ENCODE assay signal across 8 mouse cellular contexts in the genomic region with DNA sequence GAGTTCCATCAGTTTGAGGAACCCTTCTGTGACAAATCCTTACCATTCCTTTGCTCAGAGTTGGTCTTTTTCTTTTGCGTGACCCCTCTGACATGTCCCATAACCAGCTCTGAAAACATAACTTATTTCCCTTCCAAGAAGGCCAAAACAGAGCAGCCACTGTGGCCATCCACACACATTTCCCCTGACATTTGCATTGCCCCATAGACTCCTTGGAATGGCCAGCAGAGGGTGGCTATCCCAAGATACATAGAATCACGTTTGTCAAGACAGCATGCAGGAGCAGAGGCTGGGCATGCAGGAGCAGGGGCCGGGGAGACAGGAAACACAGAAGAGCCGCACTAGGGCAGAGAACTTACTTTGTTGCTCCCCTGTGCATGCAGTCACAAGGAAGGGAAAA.
DNase-seq lines count a peak whose midpoint lies in the region; ATAC-seq and TF ChIP-seq lines count a peak whose summit lies in the region.
"Had no signal": no experiment of that assay in that cellular context is flagged by ENCODE, and none has a peak within 500 bp of the region (broad histone marks: within the 10 kb centered on the region; RNA-seq: fewer than 3 reads in every experiment).

No protein-coding gene starts in this region.

- 55% methylated on average over 4 of the region's 4 CpGs for WGBS in hindbrain, embryonic 12.5 days
- 71% methylated on average over 4 of the region's 4 CpGs for WGBS in hindbrain, embryonic 14.5 days
- 73% methylated on average over 4 of the region's 4 CpGs for WGBS in intestine, postnatal 0 days

- no peak overlapping the region for H3K9ac ChIP-seq in hindbrain, embryonic 12.5 days
- no peak overlapping the region for H3K9ac ChIP-seq in hindbrain, embryonic 14.5 days
- no peak overlapping the region for H3K9ac ChIP-seq in intestine, postnatal 0 days (ENCODE audit: low read depth, low read length)

- H3K4me2 ChIP-seq in hindbrain, embryonic 12.5 days (replicated peaks): no peak overlapping the region
- H3K4me2 ChIP-seq in hindbrain, embryonic 14.5 days (replicated peaks): no peak overlapping the region
- H3K4me2 ChIP-seq in intestine, postnatal 0 days (replicated peaks; ENCODE audit: low read depth): no peak overlapping the region

- ATAC-seq in hindbrain, embryonic 12.5 days (ENCODE audit: low FRiP score): no peak
- no peak for ATAC-seq in hindbrain, embryonic 14.5 days (ENCODE audit: low FRiP score)
- no peak for ATAC-seq in intestine, postnatal 0 days

- peaks cover 9% of the 10 kb centered on the region for H3K4me1 ChIP-seq in hindbrain, embryonic 12.5 days
- 0 out of 2 replicates have a peak, but pooled peaks cover 3% of the 10 kb centered on the region for H3K4me1 ChIP-seq in hindbrain, embryonic 14.5 days (replicated peaks; ENCODE audit: control insufficient read depth, insufficient read depth, low read length)
- no peaks in the 10 kb centered on the region for H3K4me1 ChIP-seq in intestine, postnatal 0 days (replicated peaks; ENCODE audit: control insufficient read depth, insufficient read depth, low read length)

- H3K27ac ChIP-seq in hindbrain, embryonic 12.5 days: peak overlapping the region; percentile 60
- no peak overlapping the region for H3K27ac ChIP-seq in hindbrain, embryonic 14.5 days
- H3K27ac ChIP-seq in intestine, postnatal 0 days (ENCODE audit: low read depth, low read length): no peak overlapping the region

- H3K36me3 ChIP-seq in hindbrain, embryonic 12.5 days: no peaks in the 10 kb centered on the region
- no peaks in the 10 kb centered on the region for H3K36me3 ChIP-seq in hindbrain, embryonic 14.5 days (replicated peaks; ENCODE audit: control insufficient read depth, insufficient read depth)
- no peaks in the 10 kb centered on the region for H3K36me3 ChIP-seq in intestine, postnatal 0 days (ENCODE audit: control insufficient read depth, insufficient read depth)

- no peaks in the 10 kb centered on the region for H3K27me3 ChIP-seq in hindbrain, embryonic 12.5 days
- no peaks in the 10 kb centered on the region for H3K27me3 ChIP-seq in hindbrain, embryonic 14.5 days (ENCODE audit: control insufficient read depth, insufficient read depth, low read length)
- H3K27me3 ChIP-seq in intestine, postnatal 0 days (replicated peaks; ENCODE audit: control insufficient read depth, insufficient read depth, low read length): no peaks in the 10 kb centered on the region

- DNase-seq in hindbrain, embryonic 14.5 days (ENCODE audit: low spot score): no peak
- peak; percentile 72 for DNase-seq in 3T3-L1 (ENCODE audit: low read depth, low spot score)
- peak; percentile 75 for DNase-seq in NIH3T3 (ENCODE audit: low read depth)
- no peak for DNase-seq in urinary bladder, postnatal 36 days (ENCODE audit: low spot score in 2 of 2)
- DNase-seq in frontal cortex, postnatal 14 days (ENCODE audit: low spot score in 2 of 2): no peak
- DNase-seq: thymus, adult 2 months had no signal

- TF ChIP-seq CTCF in intestine, postnatal 0 days (IDR thresholded peaks at IDR 0.05; ENCODE audit: low read depth): peak; percentile 39; the same call in 1 of the 2 replicates

- no peak overlapping the region for H3K4me3 ChIP-seq in hindbrain, embryonic 12.5 days
- H3K4me3 ChIP-seq in hindbrain, embryonic 14.5 days (replicated peaks; ENCODE audit: low read length): no peak overlapping the region
- H3K4me3 ChIP-seq in intestine, postnatal 0 days (ENCODE audit: low read depth, low read length): no peak overlapping the region

- H3K9me3 ChIP-seq in hindbrain, embryonic 12.5 days (replicated peaks): no peaks in the 10 kb centered on the region
- H3K9me3 ChIP-seq in hindbrain, embryonic 14.5 days (ENCODE audit: control insufficient read depth, low read length): no peaks in the 10 kb centered on the region
- H3K9me3 ChIP-seq in intestine, postnatal 0 days (ENCODE audit: control insufficient read depth): no peaks in the 10 kb centered on the region

Comparison
In these comparisons a context has a peak if more than half of its experiments do, and no peak if none do; other contexts are left out.
1. DNase-seq: peak in 3T3-L1 (single experiment) and NIH3T3 (single experiment); none in hindbrain, embryonic 14.5 days (single experiment), urinary bladder, postnatal 36 days (0 of 2) and frontal cortex, postnatal 14 days (0 of 2).